Mouse (Mus musculus) lung, postnatal 36 days (tissue): ENCODE data around the gene Arhgef2.

Source experiments
- DNase-seq: peaks from one replicate; pipeline ENCODE4 v3.0.0; 2022; ENCODE audit warnings: mixed read lengths

Gene Arhgef2

GRCm38 (mm10) chr3:88622113-88622940, 16.6 kb downstream of the Arhgef2 start:
- peak; percentile 79 for DNase-seq

GRCm38 (mm10) chr3:88622941-88623345, 17.2 kb downstream of the Arhgef2 start:
- DNase-seq: peak; percentile 68

- DNase-seq: peak; percentile 45
These were observed 17.8 kb downstream of the Arhgef2 start for GRCm38 (mm10) chr3:88623346-88624135.

DNA sequence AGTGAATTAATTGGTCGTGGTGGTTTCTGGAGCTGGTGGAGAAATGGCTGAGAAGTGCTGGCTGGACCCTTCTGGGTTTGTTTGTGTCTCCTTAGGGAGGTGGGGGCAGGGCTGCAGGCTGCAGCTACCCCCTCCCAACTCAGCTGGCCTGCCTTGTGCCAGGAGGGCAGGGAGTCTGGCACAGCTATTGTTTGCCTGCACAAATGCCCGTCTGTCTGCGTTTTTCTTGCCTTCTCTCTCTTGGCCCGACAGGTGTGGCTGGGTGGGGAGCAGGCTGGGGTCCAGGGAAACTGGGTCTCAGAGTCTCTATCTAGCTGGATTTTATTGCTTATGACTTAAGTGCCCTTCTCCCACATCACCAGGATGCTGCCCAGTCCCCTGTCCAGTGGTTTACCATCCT, 18.6 kb downstream of the Arhgef2 start:
- no peak for DNase-seq

DNA sequence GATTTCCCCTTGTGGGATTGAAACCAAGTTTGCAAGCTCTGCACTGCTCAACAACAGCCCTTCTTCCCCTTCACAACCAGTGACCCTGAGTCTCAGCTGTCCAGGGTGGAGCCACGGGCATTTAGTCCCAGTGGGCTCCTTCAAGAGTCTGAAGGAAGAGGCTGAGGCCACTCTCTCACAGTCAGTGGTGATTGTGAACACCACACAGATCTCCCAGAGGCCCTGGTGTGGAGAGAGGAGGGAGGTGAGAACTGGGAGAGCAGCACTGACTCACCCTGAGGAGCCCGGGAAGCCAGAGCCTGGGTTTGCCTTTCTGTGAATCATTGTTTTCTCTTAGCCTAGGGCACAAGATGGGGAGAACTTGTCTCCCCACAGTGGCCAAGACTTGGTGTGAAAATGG, 19.2 kb downstream of the Arhgef2 start:
- DNase-seq: peak; percentile 26

DNA sequence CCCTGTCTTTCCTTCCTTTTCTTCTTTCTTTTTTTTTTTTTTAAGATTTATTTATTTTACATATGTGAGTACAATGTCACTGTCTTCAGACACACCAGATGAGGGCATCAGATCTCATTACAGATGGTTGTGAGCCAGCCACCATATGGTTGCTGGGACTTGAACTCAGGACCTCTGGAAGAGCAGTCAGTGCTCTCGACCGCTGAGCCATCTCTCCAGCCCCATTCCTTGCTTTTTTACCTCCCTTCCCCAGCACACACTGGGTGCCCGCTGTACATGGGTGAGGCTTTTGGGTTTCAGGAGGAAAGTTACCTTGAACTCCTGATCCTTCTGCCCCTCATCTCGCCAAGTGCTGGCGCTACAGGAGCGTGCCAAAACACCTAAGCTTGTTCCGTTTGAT, 19.8 kb downstream of the Arhgef2 start:
- DNase-seq: no peak

DNA sequence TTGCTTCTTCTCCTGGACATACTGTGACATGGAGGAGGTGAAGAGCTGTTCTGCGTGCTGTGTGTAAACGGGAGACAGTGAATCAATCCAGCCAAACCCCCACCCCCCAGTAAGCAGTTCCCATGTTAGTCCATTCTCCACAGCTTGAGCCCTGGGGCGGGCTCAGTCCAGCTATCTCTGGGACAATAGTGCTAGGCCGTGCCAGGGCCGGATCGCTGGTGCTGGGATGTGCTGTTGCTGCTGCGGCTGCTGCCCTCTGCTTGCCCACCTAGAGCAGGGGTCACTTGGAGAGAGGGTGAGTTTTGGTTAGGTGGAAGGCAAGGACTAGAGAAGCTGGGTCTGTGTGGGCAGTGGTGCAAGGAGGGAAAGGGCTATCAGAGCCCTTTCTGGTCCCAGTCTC, 20.6 kb downstream of the Arhgef2 start:
- peak; percentile 34 for DNase-seq

- no peak for DNase-seq
These were observed 21.3 kb downstream of the Arhgef2 start for GRCm38 (mm10) chr3:88627114-88627513.

DNA sequence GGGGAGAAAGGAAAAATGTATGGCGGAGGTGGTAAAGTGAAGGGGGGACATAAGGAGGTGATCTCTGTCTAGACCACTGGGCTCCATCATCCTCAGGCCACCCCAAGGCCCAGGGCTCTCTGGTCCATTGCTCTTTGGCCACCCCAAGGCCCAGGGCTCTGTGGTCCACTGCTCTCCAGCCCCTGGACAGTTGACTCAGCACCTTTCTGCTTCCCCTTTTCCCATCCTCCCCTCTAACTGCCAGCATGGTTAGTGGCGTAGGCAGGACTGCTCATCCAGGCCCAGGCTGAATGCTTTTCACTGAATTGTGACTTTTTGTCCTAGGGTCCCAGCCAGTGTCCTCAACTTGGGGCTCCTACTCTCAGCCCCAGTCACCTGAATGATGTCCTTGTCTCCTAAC, 21.8 kb downstream of the Arhgef2 start:
- DNase-seq: no peak

DNA sequence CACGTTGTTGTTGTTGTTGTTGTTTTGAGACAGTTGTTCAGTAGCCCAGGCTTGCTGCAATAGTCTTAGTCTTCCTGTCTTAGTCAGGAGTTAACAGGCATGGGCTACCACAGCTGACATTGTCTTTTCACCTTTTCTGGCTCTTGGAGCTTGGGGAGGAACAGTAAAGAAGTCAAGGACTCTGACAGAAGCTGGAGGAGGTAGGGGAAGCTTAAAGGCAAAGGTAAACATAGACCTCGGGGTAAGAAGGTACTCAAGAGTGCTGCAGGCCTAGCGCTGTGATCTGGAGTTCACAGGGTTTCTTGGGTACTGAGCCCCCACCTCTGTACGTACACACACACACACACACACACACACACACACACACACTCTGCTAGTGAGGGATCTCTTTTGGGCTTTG, 23.0 kb downstream of the Arhgef2 start:
- no peak for DNase-seq

DNA sequence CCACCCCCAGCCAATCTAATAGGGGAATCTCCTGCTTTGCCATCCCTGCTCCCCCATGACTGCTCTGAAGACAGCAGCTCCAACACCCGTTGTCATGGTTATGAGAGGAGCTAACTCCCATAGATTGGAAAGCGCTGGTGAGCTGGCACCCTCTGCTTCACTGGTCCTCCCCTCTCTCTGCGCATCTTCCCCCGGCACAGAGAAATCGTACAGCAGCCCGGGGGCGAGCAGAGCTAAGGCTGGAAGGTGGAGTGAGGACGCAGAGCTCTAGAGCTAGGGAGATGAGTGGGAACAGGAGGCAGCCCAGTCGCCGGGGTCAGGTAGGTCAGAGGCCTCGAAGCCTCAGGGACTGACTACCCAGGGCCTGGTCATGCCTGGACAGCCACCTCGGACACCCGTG, 23.5 kb downstream of the Arhgef2 start:
- no peak for DNase-seq

DNA sequence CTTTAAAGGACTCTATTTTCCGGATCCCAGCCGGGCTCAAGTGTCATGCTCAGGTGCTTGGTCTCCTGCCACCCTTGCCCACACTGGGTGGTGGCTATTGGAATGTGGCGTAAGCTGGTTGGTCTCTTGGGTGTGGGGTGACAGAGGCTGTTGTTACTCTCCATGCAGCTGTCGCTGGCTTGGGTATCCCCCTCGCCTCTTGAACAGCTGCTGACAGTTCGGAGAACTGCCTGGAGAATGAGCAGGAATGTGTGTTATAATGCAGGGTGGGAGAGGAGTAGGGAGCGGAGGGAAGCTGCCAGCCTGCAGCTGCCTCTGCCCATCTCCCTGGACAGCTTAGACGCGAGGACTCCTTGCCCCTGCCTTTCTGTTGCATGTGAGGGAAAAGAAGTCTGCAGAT, 24.3 kb downstream of the Arhgef2 start:
- DNase-seq: peak; percentile 61

DNA sequence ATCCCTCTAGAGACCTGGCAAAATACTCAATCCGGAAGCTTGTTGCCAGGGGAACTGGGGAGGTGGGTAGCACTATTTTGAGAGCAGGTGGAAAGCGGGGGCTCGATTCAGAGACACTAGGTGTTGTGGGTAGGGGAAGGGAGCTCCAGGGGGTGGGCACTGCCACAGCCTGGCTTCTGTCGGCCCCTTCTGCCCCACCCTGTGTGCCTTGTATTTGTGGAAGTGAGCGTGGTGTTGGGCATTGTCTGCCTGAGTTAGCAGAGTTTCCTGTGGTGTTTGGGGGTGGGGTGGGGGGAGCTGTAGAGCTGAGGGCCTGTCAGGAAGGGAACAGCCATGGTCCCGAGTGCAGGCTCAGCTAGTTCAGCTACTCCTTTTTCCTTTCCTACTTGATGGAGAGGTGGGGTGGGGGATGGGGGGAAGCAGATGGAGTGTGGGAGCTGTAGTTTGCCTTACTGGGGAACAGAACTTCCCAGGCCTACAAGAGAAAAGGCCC, 25.1 kb downstream of the Arhgef2 start:
- peak; percentile 80 for DNase-seq

GRCm38 (mm10) chr3:88631921-88632587, 26.3 kb downstream of the Arhgef2 start:
- DNase-seq: no peak

GRCm38 (mm10) chr3:88633056-88633455, 27.3 kb downstream of the Arhgef2 start:
- DNase-seq: no peak

- no peak for DNase-seq
These were observed 29.9 kb downstream of the Arhgef2 start for GRCm38 (mm10) chr3:88635506-88636275.

GRCm38 (mm10) chr3:88636555-88636986, 30.8 kb downstream of the Arhgef2 start:
- DNase-seq: no peak

GRCm38 (mm10) chr3:88637134-88637533, 31.4 kb downstream of the Arhgef2 start:
- no peak for DNase-seq

GRCm38 (mm10) chr3:88639239-88639638, 33.5 kb downstream of the Arhgef2 start:
- DNase-seq: no peak

GRCm38 (mm10) chr3:88640676-88641075, 34.9 kb downstream of the Arhgef2 start:
- peak; percentile 90 for DNase-seq

DNA sequence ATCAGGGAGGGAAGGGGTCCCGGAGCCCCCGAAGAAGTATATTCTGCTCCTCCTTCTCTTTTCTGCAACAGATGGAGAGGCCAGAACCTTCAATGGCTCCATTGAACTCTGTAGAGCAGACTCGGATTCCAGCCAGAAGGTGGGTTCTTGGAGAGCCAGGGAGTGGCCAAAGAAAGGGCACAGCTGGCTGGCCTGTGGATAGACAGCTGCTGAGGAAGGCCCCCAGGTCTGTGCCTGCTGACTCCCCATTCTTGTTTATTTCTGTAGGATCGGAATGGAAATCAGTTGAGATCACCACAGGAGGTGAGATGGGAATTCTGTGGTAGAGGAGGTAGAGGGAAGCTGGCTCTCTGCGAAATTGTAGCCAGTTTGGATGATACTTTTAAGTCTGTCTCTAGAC, 37.3 kb downstream of the Arhgef2 start:
- no peak for DNase-seq

DNA sequence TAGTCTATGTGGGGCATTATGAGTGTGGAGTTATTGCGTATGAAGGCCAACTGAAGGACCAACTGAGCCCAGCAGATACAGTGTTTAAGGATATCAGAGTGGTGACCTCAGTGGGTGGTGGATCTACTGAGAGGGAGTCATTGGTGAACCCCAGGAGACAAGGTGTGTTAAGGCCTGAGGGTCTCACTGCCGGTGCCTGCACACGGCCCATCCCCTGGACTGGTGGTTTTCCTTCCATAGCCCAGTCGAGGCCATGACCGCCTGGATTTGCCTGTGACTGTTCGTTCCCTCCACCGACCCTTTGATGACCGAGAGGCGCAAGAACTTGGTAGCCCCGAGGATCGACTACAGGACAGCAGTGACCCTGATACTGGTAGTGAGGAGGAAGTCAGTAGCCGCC, 40.2 kb downstream of the Arhgef2 start:
- no peak for DNase-seq
